Mouse (Mus musculus) mesoderm, embryonic 11.5 days (tissue): ENCODE results near the gene Epb41l1.
"Not testable (repeated sequence)": the region's sequence is repeated elsewhere in the genome, so short reads cannot be mapped to it uniquely, and the experiment has no call there.

Experiments
- DNase-seq: peaks from one replicate; pipeline ENCODE4 v3.0.0-alpha.2; 2012; ENCODE audit warnings: low read depth, low spot score

Gene Epb41l1

GRCm38 (mm10) chr2:156487589-156488160 is 67.0 kb downstream of the Epb41l1 start:
- DNase-seq, result no peak

- no peak for DNase-seq
These were observed 67.6 kb downstream of the Epb41l1 start for GRCm38 (mm10) chr2:156488166-156488814.

- DNase-seq, result no peak
These were observed 69.5 kb downstream of the Epb41l1 start for GRCm38 (mm10) chr2:156490176-156490575.

GRCm38 (mm10) chr2:156491796-156492195 is 71.1 kb downstream of the Epb41l1 start:
- no peak for DNase-seq

- DNase-seq, result peak; percentile 37
These were observed 73.1 kb downstream of the Epb41l1 start for GRCm38 (mm10) chr2:156493766-156494165.

GRCm38 (mm10) chr2:156494465-156494864 is 73.8 kb downstream of the Epb41l1 start:
- no peak for DNase-seq

- no peak for DNase-seq
These were observed 74.2 kb downstream of the Epb41l1 start for GRCm38 (mm10) chr2:156494875-156495274.

GRCm38 (mm10) chr2:156496816-156497566 is 76.3 kb downstream of the Epb41l1 start:
- DNase-seq, result no peak

GRCm38 (mm10) chr2:156497915-156498314 is 77.2 kb downstream of the Epb41l1 start:
- DNase-seq, result peak; percentile 73

GRCm38 (mm10) chr2:156501025-156501424 is 80.3 kb downstream of the Epb41l1 start:
- DNase-seq, result no peak

- no peak for DNase-seq
These were observed 84.8 kb downstream of the Epb41l1 start for GRCm38 (mm10) chr2:156505533-156505932.

GRCm38 (mm10) chr2:156512028-156512427 is 91.3 kb downstream of the Epb41l1 start:
- DNase-seq, result no peak

GRCm38 (mm10) chr2:156512561-156512960 is 91.9 kb downstream of the Epb41l1 start:
- no peak for DNase-seq

- no peak for DNase-seq
These were observed 94.4 kb downstream of the Epb41l1 start for GRCm38 (mm10) chr2:156515102-156515501.

- peak; percentile 60 for DNase-seq
These were observed 95.0 kb downstream of the Epb41l1 start for GRCm38 (mm10) chr2:156515565-156516185.

- not testable (repeated sequence) for DNase-seq
These were observed 96.0 kb downstream of the Epb41l1 start for GRCm38 (mm10) chr2:156516678-156517077.

GRCm38 (mm10) chr2:156518306-156518705 is 97.6 kb downstream of the Epb41l1 start:
- no peak for DNase-seq

GRCm38 (mm10) chr2:156519584-156519983 is 98.9 kb downstream of the Epb41l1 start:
- DNase-seq, result no peak

GRCm38 (mm10) chr2:156522994-156523393 is 102.3 kb downstream of the Epb41l1 start:
- no peak for DNase-seq

GRCm38 (mm10) chr2:156524078-156524477 is 103.4 kb downstream of the Epb41l1 start:
- DNase-seq, result peak; percentile 12

GRCm38 (mm10) chr2:156529726-156530125 is 109.0 kb downstream of the Epb41l1 start:
- DNase-seq, result peak; percentile 65

GRCm38 (mm10) chr2:156533160-156533559 is 112.5 kb downstream of the Epb41l1 start:
- DNase-seq, result no peak
